Comparison of ENCODE assay signal across 8 mouse cellular contexts in the genomic region with DNA sequence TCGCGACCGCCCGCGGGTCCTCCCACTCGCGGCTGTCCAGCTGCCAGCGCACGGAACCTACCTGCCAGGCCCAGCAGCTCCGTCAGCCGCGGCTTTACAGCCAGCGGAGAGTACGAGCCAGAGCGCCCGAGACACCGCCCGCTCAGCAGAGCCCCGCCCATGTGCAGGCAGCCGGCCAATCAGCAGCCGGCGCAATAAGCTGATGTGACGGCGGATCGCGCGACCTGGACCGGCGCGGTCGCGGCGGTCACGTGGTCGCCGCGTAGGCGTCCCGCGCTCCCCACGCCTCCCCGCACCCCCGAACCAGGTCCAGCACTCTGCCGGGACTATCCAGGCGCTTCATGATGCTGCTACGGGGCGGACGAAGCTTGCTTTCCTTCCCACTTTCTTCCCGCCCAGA. TPM values are rescaled to one million over a fixed set of nuclear protein-coding genes. Genes with fewer than 3 reads are reported as not detected.
DNase-seq lines count a peak whose midpoint lies in the region; ATAC-seq and TF ChIP-seq lines count a peak whose summit lies in the region.

A gene (minus strand): TSS at position 112 of the 400 bp plus-strand sequence.

- WGBS in embryonic facial prominence, embryonic 14.5 days = under 1% methylated on average over 32 of the region's 49 CpGs
- WGBS in limb, embryonic 14.5 days = under 1% methylated on average over 39 of the region's 49 CpGs
- 0% methylated on average over 44 of the region's 49 CpGs for WGBS in midbrain, postnatal 0 days

- peak within 1 kb of the TSS; percentile 82 for H3K4me3 ChIP-seq in embryonic facial prominence, embryonic 14.5 days (ENCODE audit: low read depth, low read length)
- peak within 1 kb of the TSS; percentile 79 for H3K4me3 ChIP-seq in limb, embryonic 14.5 days (replicated peaks; ENCODE audit: low read length)
- H3K4me3 ChIP-seq in midbrain, postnatal 0 days (ENCODE audit: low read depth, low read length) = peak within 1 kb of the TSS; percentile 80

- peak; percentile 91 for DNase-seq in 3T3-L1 (ENCODE audit: low read depth, low spot score)
- DNase-seq in adrenal gland, postnatal 4 days (ENCODE audit: low spot score in 2 of 2) = peak; percentile 75 to 80
- DNase-seq in embryonic facial prominence, embryonic 14.5 days (ENCODE audit: low spot score) = peak; percentile 97
- DNase-seq in heart, adult 8-10 months (ENCODE audit: low spot score) = peak; percentile 92
- peak; percentile 96 for DNase-seq in kidney, adult 9 months
- DNase-seq in limb, embryonic 14.5 days (ENCODE audit: low spot score) = peak; percentile 97
- DNase-seq in midbrain, postnatal 0 days (ENCODE audit: low spot score) = peak; percentile 97
- peak; percentile 82 to 87 for DNase-seq in spleen, postnatal 14 days (ENCODE audit: low spot score in 2 of 2)

- H3K4me1 ChIP-seq in embryonic facial prominence, embryonic 14.5 days (ENCODE audit: control insufficient read depth, insufficient read depth, low read length) = peaks cover 4% of the 10 kb centered on the region; the same call in 1 of the 2 replicates
- peaks cover 17% of the 10 kb centered on the region for H3K4me1 ChIP-seq in limb, embryonic 14.5 days (ENCODE audit: control insufficient read depth, insufficient read depth, low read length)
- H3K4me1 ChIP-seq in midbrain, postnatal 0 days (ENCODE audit: insufficient read depth, low read length) = peaks cover 6% of the 10 kb centered on the region; the same call in 1 of the 2 replicates

- peak within 1 kb of the TSS; percentile 73 for H3K4me2 ChIP-seq in embryonic facial prominence, embryonic 14.5 days (ENCODE audit: low read depth, low read length)
- H3K4me2 ChIP-seq in limb, embryonic 14.5 days (replicated peaks; ENCODE audit: low read depth, low read length, severe bottlenecking) = peak within 1 kb of the TSS; percentile 67
- H3K4me2 ChIP-seq in midbrain, postnatal 0 days (ENCODE audit: low read depth, low read length, poor library complexity, severe bottlenecking) = peak within 1 kb of the TSS; percentile 58

- peak; percentile 99 for ATAC-seq in embryonic facial prominence, embryonic 14.5 days (ENCODE audit: low read depth)
- ATAC-seq in limb, embryonic 14.5 days (ENCODE audit: low FRiP score, low read depth) = peak; percentile 99
- peak; percentile 98 for ATAC-seq in midbrain, postnatal 0 days (ENCODE audit: low FRiP score)

- no peaks in the 10 kb centered on the region for H3K27me3 ChIP-seq in embryonic facial prominence, embryonic 14.5 days (replicated peaks; ENCODE audit: control insufficient read depth, insufficient read depth, low read length)
- no peaks in the 10 kb centered on the region for H3K27me3 ChIP-seq in limb, embryonic 14.5 days (ENCODE audit: control insufficient read depth, insufficient read depth, low read length)
- H3K27me3 ChIP-seq in midbrain, postnatal 0 days (ENCODE audit: insufficient read depth, low read length) = no peaks in the 10 kb centered on the region

- TF ChIP-seq CTCF in midbrain, postnatal 0 days (IDR thresholded peaks at IDR 0.05) = no peak

- peaks cover 3% of the 10 kb centered on the region; the same call in 1 of the 2 replicates for H3K36me3 ChIP-seq in embryonic facial prominence, embryonic 14.5 days (ENCODE audit: control insufficient read depth, insufficient read depth, low read length)
- peaks cover 9% of the 10 kb centered on the region for H3K36me3 ChIP-seq in limb, embryonic 14.5 days (ENCODE audit: control insufficient read depth, insufficient read depth, low read length)
- H3K36me3 ChIP-seq in midbrain, postnatal 0 days (ENCODE audit: insufficient read depth, low read length) = peaks cover 3% of the 10 kb centered on the region; the same call in 1 of the 2 replicates

- peak within 1 kb of the TSS; percentile 83 for H3K9ac ChIP-seq in embryonic facial prominence, embryonic 14.5 days (ENCODE audit: low read depth, low read length)
- H3K9ac ChIP-seq in limb, embryonic 14.5 days (ENCODE audit: low read depth, low read length, severe bottlenecking) = peak within 1 kb of the TSS; percentile 83
- H3K9ac ChIP-seq in midbrain, postnatal 0 days (replicated peaks; ENCODE audit: low read length, poor library complexity, severe bottlenecking) = peak within 1 kb of the TSS; percentile 87

- no peaks in the 10 kb centered on the region for H3K9me3 ChIP-seq in embryonic facial prominence, embryonic 14.5 days (ENCODE audit: control insufficient read depth, low read length)
- no peaks in the 10 kb centered on the region for H3K9me3 ChIP-seq in limb, embryonic 14.5 days (ENCODE audit: control insufficient read depth, low read length)
- H3K9me3 ChIP-seq in midbrain, postnatal 0 days (ENCODE audit: low read length) = no peaks in the 10 kb centered on the region

- TF ChIP-seq POLR2A in limb, embryonic 14.5 days (IDR thresholded peaks at IDR 0.05; ENCODE audit: borderline replicate concordance, extremely low read depth, insufficient read depth, insufficient read length) = 0 out of 2 replicates have a peak, but pooled peaks have one; percentile 67

- H3K27ac ChIP-seq in embryonic facial prominence, embryonic 14.5 days (replicated peaks; ENCODE audit: low read depth, low read length) = peak within 1 kb of the TSS; percentile 82
- H3K27ac ChIP-seq in limb, embryonic 14.5 days (replicated peaks; ENCODE audit: low read depth, low read length) = peak within 1 kb of the TSS; percentile 67
- H3K27ac ChIP-seq in midbrain, postnatal 0 days (ENCODE audit: low read depth, low read length) = peak within 1 kb of the TSS; percentile 77

RNA-seq across cellular contexts. Expression of the gene that starts here (rescaled TPM):
- total RNA-seq in adrenal gland, postnatal 4 days (2021) = 10 to 100 TPM; 28.9 to 41.4 TPM
- 32.3 and 38.3 TPM in 2 replicates for polyA plus RNA-seq in embryonic facial prominence, embryonic 14.5 days (2014; fragmentation: Nextera tagmentation; extraction: Ambion mirVana)
- 10 to 100 TPM; 16.9 to 20.1 (median 19.2) TPM for total RNA-seq in heart, adult 8-10 months (2022)
- polyA plus RNA-seq in limb, embryonic 14.5 days (2012; rRNA removed) = 38.3 and 51.0 TPM in 2 replicates
- 41.2 and 46.4 TPM in 2 replicates for polyA plus RNA-seq in limb, embryonic 14.5 days (2014; fragmentation: Nextera tagmentation; extraction: Ambion mirVana)
- total RNA-seq in midbrain, postnatal 0 days (2014; rRNA removed) = 32.4 and 67.0 TPM in 2 replicates
- polyA plus RNA-seq in midbrain, postnatal 0 days (2015; fragmentation: Nextera tagmentation; extraction: Ambion mirVana) = 63.7 and 70.3 TPM in 2 replicates

Comparison
In these comparisons a context has a peak if more than half of its experiments do, and no peak if none do; other contexts are left out.
1. Peak in every context shown above with its lines: DNase-seq, ATAC-seq, H3K4me3 ChIP-seq and H3K27ac ChIP-seq.